Mouse (Mus musculus) left cerebral cortex, postnatal 10 days (tissue): ENCODE results near the gene Tmem45a2. TPM values are rescaled to one million over a fixed set of nuclear protein-coding genes. Genes with fewer than 3 reads are reported as not detected.

Experiments used
- total RNA-seq, 2 experiments: library from RNA; stranded (reverse); gene quantifications; 2 replicates each; pipeline ENCODE4 v1.2.3; 2021

Tmem45a2 gene
- total RNA-seq, 2 experiments from 2014 or later = not detected

Other genes with a start within 250 kb of the Tmem45a2 start
- gene Tmem45a, start 185.2 kb downstream of the Tmem45a2 start, total RNA-seq = 1 to 10 TPM in 1 of 2 experiments, under 1 TPM in 1; 0.79 to 1.8 TPM
- gene Lnp1, start 143.3 kb downstream of the Tmem45a2 start, total RNA-seq = 1 to 10 TPM; 3.2 to 3.3 TPM
- gene Tomm70a, start 50.3 kb upstream of the Tmem45a2 start, total RNA-seq = 100 to 1,000 TPM; 123 TPM
- 10 to 100 TPM; 17.9 to 24.5 TPM for gene Nit2, start 96.0 kb upstream of the Tmem45a2 start, total RNA-seq
- gene Tbc1d23, start 160.1 kb upstream of the Tmem45a2 start, total RNA-seq = 10 to 100 TPM; 45.8 to 46.8 TPM
- gene Tmem30c, start 221.5 kb upstream of the Tmem45a2 start, total RNA-seq = under 1 TPM; 0.16 to 0.79 TPM